Mouse (Mus musculus) E14TG2a.4 (cell line): ENCODE measurements around the gene Pdzd2.

Source experiments
- H3K27me3 ChIP-seq: 2 replicates; pipeline ENCODE4 v1.6.1; 2014; ENCODE audit warnings: low read length, control low read depth; ENCODE audit not compliant: insufficient read depth
- H3K36me3 ChIP-seq: 2 replicates; pipeline ENCODE4 v1.6.1; 2014; ENCODE audit warnings: low read length, control low read depth; ENCODE audit not compliant: insufficient read depth
- H3K4me1 ChIP-seq: replicated peaks from 2 replicates; pipeline ENCODE4 v1.6.1; 2014; ENCODE audit warnings: low read depth, low read length, control low read depth
- H3K4me3 ChIP-seq: replicated peaks from 2 replicates; pipeline ENCODE4 v1.5.1; 2014; ENCODE audit warnings: mild to moderate bottlenecking, low read length
- H3K9me3 ChIP-seq: 2 replicates; pipeline ENCODE4 v1.6.1; 2014; ENCODE audit warnings: low read length, control low read depth
- CTCF ChIP-seq: conservative IDR thresholded peaks from 2 replicates; pipeline ENCODE4 v1.5.1; 2014; ENCODE audit warnings: low read length
- NANOG ChIP-seq: IDR thresholded peaks from 2 replicates; pipeline ENCODE4 v1.6.1; 2014; ENCODE audit warnings: borderline replicate concordance, low read length, mixed read lengths
- POU5F1 ChIP-seq: IDR thresholded peaks from 2 replicates; pipeline ENCODE4 v1.6.1; 2014; ENCODE audit warnings: low read length, borderline replicate concordance

Gene Pdzd2

GRCm38 (mm10) chr15:12439351-12439751, 300.4 kb downstream of the Pdzd2 start:
- no peak for TF ChIP-seq POU5F1
- no peak for TF ChIP-seq CTCF
- no peak for TF ChIP-seq NANOG
- Histone ChIP-seq H3K4me1 (peaks cover 40% of the 10 kb centered on the region), H3K4me3 (no peak overlapping the region), H3K27me3 (peaks cover 5% of the 10 kb centered on the region; the same call in 1 of the 2 replicates), H3K9me3 (no peaks in the 10 kb centered on the region), H3K36me3 (no peaks in the 10 kb centered on the region)

GRCm38 (mm10) chr15:12438691-12439090, 301.0 kb downstream of the Pdzd2 start:
- TF ChIP-seq POU5F1 (no peak), NANOG (no peak), CTCF (no peak)
- H3K9me3 ChIP-seq, result no peaks in the 10 kb centered on the region
- H3K4me3 ChIP-seq, result no peak overlapping the region
- peaks cover 46% of the 10 kb centered on the region for H3K4me1 ChIP-seq
- H3K36me3 ChIP-seq, result no peaks in the 10 kb centered on the region
- H3K27me3 ChIP-seq, result peaks cover 4% of the 10 kb centered on the region; the same call in 1 of the 2 replicates

GRCm38 (mm10) chr15:12438081-12438480, 301.6 kb downstream of the Pdzd2 start:
- H3K4me3 ChIP-seq, result no peak overlapping the region
- no peak for TF ChIP-seq NANOG
- no peak for TF ChIP-seq CTCF
- no peak for TF ChIP-seq POU5F1
- no peaks in the 10 kb centered on the region for H3K36me3 ChIP-seq
- peaks cover 3% of the 10 kb centered on the region; the same call in 1 of the 2 replicates for H3K27me3 ChIP-seq
- no peaks in the 10 kb centered on the region for H3K9me3 ChIP-seq
- peaks cover 48% of the 10 kb centered on the region for H3K4me1 ChIP-seq

GRCm38 (mm10) chr15:12435910-12436309, 303.8 kb downstream of the Pdzd2 start:
- peaks cover 3% of the 10 kb centered on the region; the same call in 1 of the 2 replicates for H3K27me3 ChIP-seq
- peaks cover 48% of the 10 kb centered on the region for H3K4me1 ChIP-seq
- no peaks in the 10 kb centered on the region for H3K36me3 ChIP-seq
- no peak overlapping the region for H3K4me3 ChIP-seq
- TF ChIP-seq CTCF, result no peak
- no peak for TF ChIP-seq NANOG
- TF ChIP-seq POU5F1, result no peak
- H3K9me3 ChIP-seq, result no peaks in the 10 kb centered on the region

- Histone ChIP-seq H3K36me3 (no peaks in the 10 kb centered on the region), H3K9me3 (no peaks in the 10 kb centered on the region)
- TF ChIP-seq NANOG (no peak), POU5F1 (no peak), CTCF (no peak)
Observed at GRCm38 (mm10) chr15:12433893-12434599, 305.7 kb downstream of the Pdzd2 start.

GRCm38 (mm10) chr15:12432879-12433278, 306.8 kb downstream of the Pdzd2 start:
- H3K9me3 ChIP-seq, result no peaks in the 10 kb centered on the region
- TF ChIP-seq POU5F1 (no peak), CTCF (no peak), NANOG (no peak)
- H3K36me3 ChIP-seq, result no peaks in the 10 kb centered on the region
- no peaks in the 10 kb centered on the region for H3K27me3 ChIP-seq
- no peak overlapping the region for H3K4me3 ChIP-seq
- peaks cover 45% of the 10 kb centered on the region for H3K4me1 ChIP-seq

More at GRCm38 (mm10) chr15:12433893-12434599, 305.7 kb downstream of the Pdzd2 start:
- H3K4me1 ChIP-seq, result peaks cover 54% of the 10 kb centered on the region
- H3K4me3 ChIP-seq, result no peak overlapping the region
- H3K27me3 ChIP-seq, result no peaks in the 10 kb centered on the region

GRCm38 (mm10) chr15:12432320-12432719, 307.4 kb downstream of the Pdzd2 start:
- Histone ChIP-seq H3K4me3 (no peak overlapping the region), H3K36me3 (no peaks in the 10 kb centered on the region), H3K9me3 (no peaks in the 10 kb centered on the region), H3K4me1 (peaks cover 44% of the 10 kb centered on the region), H3K27me3 (no peaks in the 10 kb centered on the region)
- TF ChIP-seq NANOG, result no peak
- no peak for TF ChIP-seq CTCF
- TF ChIP-seq POU5F1, result no peak

- Histone ChIP-seq H3K4me1 (peaks cover 46% of the 10 kb centered on the region), H3K4me3 (no peak overlapping the region)
- TF ChIP-seq POU5F1 (no peak), CTCF (no peak), NANOG (no peak)
Observed at GRCm38 (mm10) chr15:12431684-12432083, 308.0 kb downstream of the Pdzd2 start.

More at GRCm38 (mm10) chr15:12431684-12432083, 308.0 kb downstream of the Pdzd2 start:
- H3K27me3 ChIP-seq, result no peaks in the 10 kb centered on the region
- H3K36me3 ChIP-seq, result no peaks in the 10 kb centered on the region
- no peaks in the 10 kb centered on the region for H3K9me3 ChIP-seq
